Mouse (Mus musculus) heart, adult 18-20 months (tissue): ENCODE results near the gene Tek. TPM values are rescaled to one million over a fixed set of nuclear protein-coding genes. Genes with fewer than 3 reads are reported as not detected.

ENCODE experiments used
- DNase-seq, 2 experiments: peaks; one replicate each; pipeline ENCODE4 v3.0.0; 2021 to 2022; ENCODE audit warnings: mixed read lengths in 1 of 2
- total RNA-seq, 2 experiments: library from RNA; stranded (reverse); gene quantifications; 2 replicates each; pipeline ENCODE4 v1.2.3; 2021

Tek gene
- total RNA-seq, 2 experiments from 2014 or later: 32.2 to 34.7 TPM

DNA sequence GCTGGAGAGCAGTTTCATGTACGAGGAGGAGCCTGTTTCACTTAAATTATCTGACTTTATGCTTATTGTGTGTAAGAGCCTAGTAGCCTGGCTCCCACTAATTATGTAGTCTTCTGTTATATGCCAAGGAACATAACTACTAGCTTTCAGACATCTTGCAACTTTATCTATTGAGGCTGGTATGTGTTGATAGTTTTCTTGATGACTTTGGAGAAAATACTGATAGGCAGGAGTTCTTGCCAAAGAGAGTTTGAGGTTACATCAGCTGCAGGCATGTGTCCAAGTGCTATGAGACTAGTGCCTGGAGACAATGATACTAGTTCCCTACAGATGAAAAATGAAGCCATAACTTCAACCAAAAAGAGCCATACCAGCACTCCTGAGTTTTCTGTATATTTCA is 64.1 kb downstream of the Tek start:
- peak; percentile 78 for DNase-seq

DNA sequence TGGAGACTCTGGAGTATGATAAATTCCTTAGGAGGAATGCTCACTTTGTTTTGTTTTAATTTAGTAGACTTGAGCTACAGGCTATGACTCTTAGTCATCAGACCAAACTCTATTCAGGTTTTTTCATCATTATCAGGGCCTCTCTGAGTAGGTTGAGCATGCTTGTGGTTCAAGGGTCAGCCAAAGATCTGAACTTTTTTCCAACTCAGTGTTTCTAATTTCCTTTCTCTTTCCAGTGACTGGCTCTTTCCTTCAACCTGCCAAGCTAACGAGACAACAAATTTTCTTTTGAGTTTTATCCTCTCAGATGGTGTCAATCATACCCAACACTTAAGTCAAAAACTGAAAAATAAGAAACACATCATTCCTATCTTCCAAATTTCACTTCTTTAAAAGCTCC is 71.5 kb downstream of the Tek start:
- no peak for DNase-seq

DNA sequence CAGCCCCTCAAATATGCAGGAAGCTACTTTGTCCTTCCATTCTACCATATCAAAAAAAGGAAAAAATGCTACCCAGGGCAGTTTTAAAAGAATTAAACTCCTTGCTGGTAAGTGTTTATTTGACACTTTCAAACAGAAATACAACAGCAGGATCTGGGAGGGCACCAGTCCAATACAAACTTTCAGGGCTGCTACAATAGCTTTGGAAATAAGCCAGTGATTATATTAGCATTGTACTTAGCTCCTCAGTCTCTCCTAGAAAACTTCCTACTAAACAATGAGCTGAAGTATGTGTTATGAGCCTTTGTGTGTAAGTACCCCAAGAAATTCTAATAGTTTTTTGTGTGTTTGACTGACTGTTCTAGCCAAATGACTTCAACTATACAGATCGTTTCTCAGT is 87.8 kb downstream of the Tek start:
- DNase-seq: peak in 1 of 2 experiments; percentile 62

DNA sequence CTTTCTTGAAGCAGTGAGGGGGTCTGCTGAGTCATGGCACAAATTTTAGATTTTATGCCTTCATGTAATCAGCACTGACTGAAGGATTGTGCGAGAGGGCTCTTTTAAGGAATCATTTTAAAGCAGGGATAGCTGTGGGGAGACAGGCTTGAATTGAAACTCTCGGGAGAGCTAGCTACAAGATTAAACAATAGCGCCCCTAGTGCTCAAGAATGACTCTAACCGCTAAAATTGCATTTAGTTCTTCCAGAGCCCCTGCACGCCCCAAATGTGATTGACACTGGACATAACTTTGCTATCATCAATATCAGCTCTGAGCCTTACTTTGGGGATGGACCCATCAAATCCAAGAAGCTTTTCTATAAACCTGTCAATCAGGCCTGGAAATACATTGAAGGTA is 88.3 kb downstream of the Tek start:
- DNase-seq: peak in 1 of 2 experiments; percentile 25

DNA sequence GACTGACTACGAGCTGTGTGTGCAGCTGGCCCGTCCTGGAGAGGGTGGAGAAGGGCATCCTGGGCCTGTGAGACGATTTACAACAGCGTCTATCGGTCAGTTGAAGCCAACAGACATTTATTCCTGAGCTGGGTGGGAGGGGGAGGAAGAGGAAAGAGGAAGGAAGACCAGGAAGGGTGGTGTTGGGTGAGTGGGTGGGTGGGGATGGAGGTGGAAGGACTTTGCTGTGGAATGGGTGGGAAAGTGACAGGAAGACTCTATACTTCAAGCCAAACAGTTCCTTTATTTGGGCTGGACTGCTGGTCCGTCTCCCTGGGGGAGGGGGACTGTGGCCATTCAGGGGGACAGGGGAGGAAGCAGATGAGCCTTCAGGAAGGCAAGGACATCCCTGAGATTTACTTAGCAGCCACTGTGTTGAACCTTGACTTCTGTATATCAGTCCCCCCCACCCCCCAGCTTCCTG is 90.9 kb downstream of the Tek start:
- peak; percentile 43 to 82 for DNase-seq

DNA sequence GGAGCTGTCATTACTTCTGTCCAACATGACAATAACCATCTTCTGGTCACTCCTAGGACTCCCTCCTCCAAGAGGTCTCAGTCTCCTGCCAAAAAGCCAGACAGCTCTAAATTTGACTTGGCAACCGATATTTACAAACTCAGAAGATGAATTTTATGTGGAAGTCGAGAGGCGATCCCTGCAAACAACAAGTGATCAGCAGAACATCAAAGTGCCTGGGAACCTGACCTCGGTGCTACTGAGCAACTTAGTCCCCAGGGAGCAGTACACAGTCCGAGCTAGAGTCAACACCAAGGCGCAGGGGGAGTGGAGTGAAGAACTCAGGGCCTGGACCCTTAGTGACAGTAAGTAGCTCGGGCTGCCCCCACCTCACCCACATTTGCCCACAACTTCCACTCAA is 98.0 kb downstream of the Tek start:
- DNase-seq: peak in 1 of 2 experiments; percentile 11

DNA sequence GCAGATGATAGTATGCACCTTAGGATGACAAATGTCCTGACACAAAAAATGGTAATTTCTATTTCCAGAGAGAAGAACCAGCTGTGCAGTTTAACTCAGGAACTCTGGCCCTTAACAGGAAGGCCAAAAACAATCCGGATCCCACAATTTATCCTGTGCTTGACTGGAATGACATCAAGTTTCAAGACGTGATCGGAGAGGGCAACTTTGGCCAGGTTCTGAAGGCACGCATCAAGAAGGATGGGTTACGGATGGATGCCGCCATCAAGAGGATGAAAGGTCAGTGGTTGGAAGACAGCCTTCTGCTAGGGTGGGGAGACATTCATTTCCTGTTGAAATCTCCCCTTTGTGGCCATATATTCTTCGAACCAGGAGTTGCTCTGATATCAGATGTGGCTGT is 114.2 kb downstream of the Tek start:
- DNase-seq: no peak

DNA sequence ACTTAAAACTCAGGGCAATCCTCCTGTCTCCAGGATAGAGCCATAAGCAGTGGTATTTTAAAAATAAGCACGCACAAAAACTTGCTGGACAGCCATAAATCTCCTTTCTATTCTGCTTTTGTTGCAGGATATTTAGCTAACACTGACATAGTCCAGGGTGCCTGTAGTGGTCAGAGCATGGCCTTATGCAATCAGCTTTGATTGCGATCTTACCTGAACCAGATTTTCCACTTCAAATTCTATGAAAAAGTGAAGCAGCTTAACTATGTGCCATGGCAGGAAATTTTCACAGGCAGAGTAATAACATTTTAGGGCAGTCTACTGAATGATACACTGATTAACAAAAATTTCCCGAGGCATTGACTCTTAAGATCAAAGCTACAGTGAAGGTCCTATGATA is 115.2 kb downstream of the Tek start:
- DNase-seq: no peak

DNA sequence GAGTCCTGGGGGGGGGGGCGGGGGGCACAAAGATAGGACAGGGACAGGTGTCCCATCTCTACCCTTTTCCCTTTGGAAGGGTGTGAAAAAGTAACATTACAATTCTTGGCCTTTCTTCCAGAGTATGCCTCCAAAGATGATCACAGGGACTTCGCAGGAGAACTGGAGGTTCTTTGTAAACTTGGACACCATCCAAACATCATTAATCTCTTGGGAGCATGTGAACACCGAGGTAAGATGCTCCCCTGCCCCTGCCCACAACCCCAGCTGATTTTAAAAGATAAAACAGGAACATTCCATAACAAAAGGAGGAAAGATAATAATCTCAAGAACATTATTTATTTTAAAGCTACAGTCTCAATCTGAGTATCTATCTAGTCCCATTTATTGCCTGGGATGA is 116.1 kb downstream of the Tek start:
- DNase-seq: no peak

DNA sequence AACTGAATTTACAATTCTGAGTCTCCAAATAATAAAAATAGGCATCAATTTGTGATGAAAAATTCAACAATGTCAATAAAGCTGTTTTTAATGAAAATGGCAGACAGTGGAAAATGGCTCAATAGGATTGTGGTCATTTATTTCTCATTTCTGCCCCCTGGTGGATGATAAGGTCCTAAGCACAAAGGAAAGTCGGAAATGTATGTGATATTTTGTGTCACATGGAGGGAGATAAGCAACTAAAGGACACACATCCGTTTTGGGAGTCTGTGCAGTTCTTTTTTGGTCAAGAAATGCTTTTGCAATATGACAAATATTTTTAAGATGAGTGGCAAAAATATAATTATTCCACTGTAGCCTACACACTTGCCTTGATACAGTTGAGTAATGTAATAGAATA is 161.7 kb downstream of the Tek start:
- peak; percentile 14 to 65 for DNase-seq

DNA sequence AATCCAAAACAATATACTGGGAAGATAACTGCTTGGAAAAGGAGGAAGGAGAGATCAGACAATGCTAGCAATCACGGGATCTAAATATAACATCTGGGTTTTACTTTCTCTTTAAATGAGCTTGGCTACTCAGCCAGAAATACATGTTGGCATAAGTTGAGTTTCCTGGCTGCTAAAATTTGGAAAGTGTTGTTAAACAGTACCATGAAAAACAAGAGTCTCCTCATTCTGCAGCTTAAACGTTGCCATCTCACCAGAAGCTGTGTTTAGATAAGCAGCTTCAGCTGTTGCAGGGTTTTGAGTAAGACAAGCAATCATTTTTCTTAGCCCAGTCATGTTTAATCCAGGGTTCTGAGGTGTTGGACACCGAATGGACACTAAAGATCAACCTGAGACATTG is 162.7 kb downstream of the Tek start:
- DNase-seq: no peak

Other genes starting within 250 kb of the Tek start
- not detected for gene Gm10306, start 182.7 kb upstream of the Tek start, total RNA-seq
- 1 to 10 TPM; 2.7 to 3.6 TPM for gene Caap1, start 182.5 kb upstream of the Tek start, total RNA-seq
- 10 to 100 TPM; 44.0 to 51.0 TPM for gene Plaa, start 136.0 kb upstream of the Tek start, total RNA-seq
- 1 to 10 TPM; 3.2 to 4.5 TPM for gene Ift74, start 124.8 kb upstream of the Tek start, total RNA-seq
- gene Lrrc19, start 89.1 kb upstream of the Tek start, total RNA-seq: not detected
- gene Eqtn, start 189.6 kb downstream of the Tek start, total RNA-seq: not detected
- 1 to 10 TPM; 7.1 to 8.0 TPM for gene Mysm1, start 239.8 kb downstream of the Tek start, total RNA-seq